Mouse (Mus musculus): ENCODE data around the gene Ccno. TPM values are rescaled to one million over a fixed set of nuclear protein-coding genes. Genes with fewer than 3 reads are reported as not detected.
"Not testable (repeated sequence)": the region's sequence is repeated elsewhere in the genome, so short reads cannot be mapped to it uniquely, and the experiment has no call there.

Gene Ccno
- polyA plus RNA-seq, 1 experiment from 2014 or later = 0.78 TPM

DNA sequence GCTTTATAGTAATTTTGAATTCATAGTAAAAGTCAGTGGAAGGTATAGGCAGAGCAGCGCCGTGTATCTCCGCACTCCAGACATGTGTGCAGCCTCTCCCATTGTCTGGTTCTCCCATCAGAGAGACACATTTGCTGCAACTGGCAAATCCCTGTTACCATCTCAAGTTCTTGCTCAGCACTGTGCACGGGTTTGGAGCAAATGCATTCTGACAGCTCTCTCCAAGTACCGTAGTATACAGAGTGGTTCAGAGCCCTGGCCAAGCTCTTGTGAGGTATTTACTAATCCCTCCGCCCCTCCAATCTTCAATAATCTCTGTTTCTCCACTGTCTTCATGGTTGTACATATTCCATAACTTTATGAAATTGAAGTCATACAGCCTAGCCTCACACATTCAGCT lies 25.1 kb downstream of the Ccno start:
- no peak for ATAC-seq (replicated peaks; ENCODE audit: insufficient number of reproducible peaks, insufficient read depth, low FRiP score, low read depth)

DNA sequence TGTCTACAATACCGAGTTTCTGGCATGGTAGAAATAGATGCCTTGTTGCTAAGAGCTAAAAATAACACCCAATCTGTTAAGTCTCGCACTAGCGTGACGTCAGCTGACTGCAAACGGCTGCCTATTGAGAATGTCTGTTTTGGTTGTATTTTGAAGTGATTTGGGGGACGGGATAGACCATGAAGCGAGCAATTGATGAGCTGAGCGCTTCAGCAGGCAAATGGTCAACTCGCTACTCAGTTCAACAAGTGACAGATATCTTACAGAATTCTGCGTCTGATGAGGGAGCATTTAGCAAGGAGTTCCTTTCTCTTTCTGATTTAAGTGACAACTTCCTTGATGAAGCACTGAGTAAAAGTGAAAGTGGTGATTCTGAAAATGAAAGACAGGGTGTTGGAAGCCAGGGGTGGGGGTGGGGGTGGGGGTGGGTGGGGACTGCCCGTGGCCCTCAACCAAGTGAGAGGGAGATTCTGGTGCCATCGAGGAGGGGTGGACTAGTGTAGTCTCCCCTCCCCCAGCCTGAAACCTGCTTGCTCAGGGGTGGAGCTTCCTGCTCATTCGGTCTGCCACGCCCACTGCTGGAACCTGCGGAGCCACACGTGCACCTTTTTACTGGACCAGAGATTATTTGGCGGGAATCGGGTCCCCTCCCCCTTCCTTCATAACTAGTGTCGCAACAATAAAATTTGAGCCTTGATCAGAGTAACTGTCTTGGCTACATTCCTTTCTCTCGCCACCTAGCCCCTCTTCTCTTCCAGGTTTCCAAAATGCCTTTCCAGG lies 25.8 kb downstream of the Ccno start:
- 22% methylated on average over 19 of the region's 20 CpGs for WGBS
- not testable (repeated sequence) for H3K27ac ChIP-seq; H3K27me3 ChIP-seq; ATAC-seq (replicated peaks; ENCODE audit: insufficient number of reproducible peaks, insufficient read depth, low FRiP score, low read depth); H3K36me3 ChIP-seq; H3K4me1 ChIP-seq (replicated peaks); H3K9me3 ChIP-seq (replicated peaks)
- peak overlapping the region; percentile 61 for H3K4me2 ChIP-seq
- peak overlapping the region; percentile 30; the same call in 1 of the 2 replicates for H3K9ac ChIP-seq
- H3K4me3 ChIP-seq = peak overlapping the region; percentile 44

More for the DNA sequence above, 25.1 kb downstream of the Ccno start:
- WGBS = 75% methylated on average over 6 of the region's 6 CpGs
- Histone ChIP-seq H3K9ac (no peak overlapping the region), H3K27ac (no peak overlapping the region), H3K4me1 (replicated peaks) (peaks cover 4% of the 10 kb centered on the region), H3K4me3 (peak overlapping the region; percentile 44), H3K4me2 (peak overlapping the region; percentile 61), H3K27me3 (no peaks in the 10 kb centered on the region), H3K36me3 (no peaks in the 10 kb centered on the region), H3K9me3 (replicated peaks) (no peaks in the 10 kb centered on the region)

DNA sequence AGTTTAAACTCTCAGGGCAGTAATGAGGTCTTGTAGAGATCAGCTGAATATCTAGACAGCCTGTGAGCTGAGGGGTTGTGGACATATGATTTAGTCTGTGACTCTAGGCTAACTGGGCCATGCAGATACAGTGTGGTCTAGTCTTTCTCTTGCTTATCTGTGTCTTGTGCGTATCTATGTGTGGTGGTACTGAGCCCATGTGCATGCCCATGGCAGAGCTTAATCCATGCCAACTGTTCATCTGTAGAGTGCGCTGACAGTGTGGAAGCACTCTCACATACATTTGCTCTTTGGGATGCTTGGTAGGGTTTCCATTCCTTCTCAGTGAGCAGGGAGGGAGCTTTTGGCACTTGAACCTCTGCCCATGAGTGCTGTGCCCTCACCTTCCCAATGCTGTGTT lies 33.9 kb downstream of the Ccno start:
- no peaks in the 10 kb centered on the region for H3K4me1 ChIP-seq (replicated peaks)

DNA sequence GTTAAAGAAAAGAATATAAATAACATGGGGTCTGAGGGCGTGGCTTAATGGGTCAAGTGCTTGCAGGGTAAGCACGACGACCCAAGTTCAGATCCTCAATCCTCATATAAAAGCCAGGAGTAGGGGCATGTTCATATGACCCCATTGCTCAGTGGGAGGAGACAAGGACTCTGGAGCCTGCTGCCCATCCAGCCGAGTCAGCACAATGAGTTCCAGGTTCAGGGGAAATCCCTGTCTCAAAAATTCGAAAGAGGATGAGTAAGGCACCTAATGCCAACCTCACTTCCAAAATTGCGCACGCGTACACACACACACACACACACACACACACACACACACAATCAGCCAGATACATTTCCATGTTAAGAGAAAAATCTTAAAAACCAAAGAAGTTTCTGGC lies 34.9 kb downstream of the Ccno start:
- Histone ChIP-seq H3K36me3 (no peaks in the 10 kb centered on the region), H3K9ac (no peak overlapping the region), H3K27me3 (peaks cover 7% of the 10 kb centered on the region), H3K4me3 (no peak overlapping the region), H3K9me3 (replicated peaks) (no peaks in the 10 kb centered on the region), H3K4me1 (replicated peaks) (no peaks in the 10 kb centered on the region), H3K27ac (no peak overlapping the region), H3K4me2 (no peak overlapping the region)
- no peak for ATAC-seq (replicated peaks; ENCODE audit: insufficient number of reproducible peaks, insufficient read depth, low FRiP score, low read depth)
- 74% methylated on average over 8 of the region's 8 CpGs for WGBS

More for the DNA sequence above, 33.9 kb downstream of the Ccno start:
- no peak overlapping the region for H3K4me3 ChIP-seq
- ATAC-seq (replicated peaks; ENCODE audit: insufficient number of reproducible peaks, insufficient read depth, low FRiP score, low read depth) = no peak
- H3K4me2 ChIP-seq = no peak overlapping the region
- no peak overlapping the region for H3K27ac ChIP-seq
- H3K36me3 ChIP-seq = no peaks in the 10 kb centered on the region
- H3K27me3 ChIP-seq = peaks cover 6% of the 10 kb centered on the region
- 75% methylated on average over 2 of the region's 2 CpGs for WGBS
- H3K9me3 ChIP-seq (replicated peaks) = no peaks in the 10 kb centered on the region
- no peak overlapping the region for H3K9ac ChIP-seq

DNA sequence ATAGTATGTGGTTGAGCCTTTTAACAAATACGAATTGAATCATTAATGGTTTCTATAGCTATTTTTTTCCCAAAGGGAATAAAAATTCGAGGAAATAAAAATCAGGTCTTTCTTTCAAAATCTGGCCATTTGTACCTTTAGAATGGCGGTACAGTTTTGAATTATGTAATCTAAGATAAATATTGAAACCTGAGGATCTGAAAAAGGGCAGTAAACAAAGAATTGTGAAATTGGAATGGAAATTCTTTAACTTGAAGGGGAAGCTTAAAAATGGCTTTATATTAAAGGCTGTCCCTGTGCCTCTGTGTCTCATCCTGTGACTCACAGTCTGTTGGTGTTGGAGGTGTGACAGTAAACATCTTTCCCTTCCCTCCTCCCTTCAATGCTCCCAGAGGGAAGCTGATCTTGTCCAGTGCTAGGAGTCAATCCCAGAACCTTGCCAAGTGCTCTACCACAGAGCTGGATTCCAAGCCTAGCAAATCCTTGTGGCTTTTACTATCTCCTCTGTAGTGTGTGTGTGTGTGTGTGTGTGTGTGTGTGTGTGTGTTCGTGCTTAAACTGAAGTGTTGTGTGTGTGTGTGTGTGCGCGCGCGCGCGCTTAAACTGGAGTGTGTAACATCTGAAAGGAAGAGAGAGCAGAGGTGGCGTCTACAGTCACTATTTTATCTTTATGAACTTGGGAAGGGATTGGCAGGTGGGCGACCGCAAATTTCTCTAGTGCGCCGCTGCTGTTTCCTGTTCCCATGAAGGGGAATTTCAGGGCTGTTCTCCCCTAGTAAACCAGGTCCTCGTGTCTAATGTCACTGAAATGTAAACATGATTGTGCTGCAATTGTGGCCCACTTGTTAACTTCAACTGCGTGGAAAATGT lies 35.9 kb downstream of the Ccno start:
- H3K36me3 ChIP-seq = no peaks in the 10 kb centered on the region
- 73% methylated on average over 17 of the region's 17 CpGs for WGBS
- no peak overlapping the region for H3K9ac ChIP-seq
- H3K27me3 ChIP-seq = peaks cover 16% of the 10 kb centered on the region
- H3K9me3 ChIP-seq (replicated peaks) = no peaks in the 10 kb centered on the region
- ATAC-seq (replicated peaks; ENCODE audit: insufficient number of reproducible peaks, insufficient read depth, low FRiP score, low read depth) = no peak
- H3K4me3 ChIP-seq = no peak overlapping the region
- H3K4me1 ChIP-seq (replicated peaks) = no peaks in the 10 kb centered on the region
- no peak overlapping the region for H3K27ac ChIP-seq
- no peak overlapping the region for H3K4me2 ChIP-seq

DNA sequence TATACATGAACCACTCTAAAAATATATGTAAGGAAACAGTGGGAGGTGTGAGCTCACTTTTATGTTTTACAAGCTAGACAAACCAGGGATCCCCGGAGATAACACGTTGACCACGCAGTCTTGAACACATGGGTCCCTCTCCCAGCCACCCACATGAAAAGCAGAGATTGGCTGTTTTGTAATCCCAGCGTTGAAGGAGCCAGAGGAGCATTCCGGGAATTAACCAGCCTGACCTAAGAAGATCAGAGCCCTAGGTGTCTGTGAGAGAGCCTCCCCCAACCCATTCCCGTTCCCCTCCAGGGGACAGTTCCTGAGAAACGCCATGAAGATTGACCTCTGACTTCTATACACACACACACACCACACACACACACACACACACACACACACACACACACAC lies 43.7 kb downstream of the Ccno start:
- H3K27ac ChIP-seq = no peak overlapping the region
- peaks cover 58% of the 10 kb centered on the region for H3K27me3 ChIP-seq
- no peaks in the 10 kb centered on the region for H3K36me3 ChIP-seq
- no peak for ATAC-seq (replicated peaks; ENCODE audit: insufficient number of reproducible peaks, insufficient read depth, low FRiP score, low read depth)
- peak overlapping the region; percentile 60 for H3K4me3 ChIP-seq
- 2% methylated on average over 7 of the region's 7 CpGs for WGBS
- H3K9ac ChIP-seq = no peak overlapping the region; the same call in 1 of the 2 replicates
- H3K4me1 ChIP-seq (replicated peaks) = peaks cover 28% of the 10 kb centered on the region
- no peaks in the 10 kb centered on the region for H3K9me3 ChIP-seq (replicated peaks)
- H3K4me2 ChIP-seq = peak overlapping the region; percentile 99

DNA sequence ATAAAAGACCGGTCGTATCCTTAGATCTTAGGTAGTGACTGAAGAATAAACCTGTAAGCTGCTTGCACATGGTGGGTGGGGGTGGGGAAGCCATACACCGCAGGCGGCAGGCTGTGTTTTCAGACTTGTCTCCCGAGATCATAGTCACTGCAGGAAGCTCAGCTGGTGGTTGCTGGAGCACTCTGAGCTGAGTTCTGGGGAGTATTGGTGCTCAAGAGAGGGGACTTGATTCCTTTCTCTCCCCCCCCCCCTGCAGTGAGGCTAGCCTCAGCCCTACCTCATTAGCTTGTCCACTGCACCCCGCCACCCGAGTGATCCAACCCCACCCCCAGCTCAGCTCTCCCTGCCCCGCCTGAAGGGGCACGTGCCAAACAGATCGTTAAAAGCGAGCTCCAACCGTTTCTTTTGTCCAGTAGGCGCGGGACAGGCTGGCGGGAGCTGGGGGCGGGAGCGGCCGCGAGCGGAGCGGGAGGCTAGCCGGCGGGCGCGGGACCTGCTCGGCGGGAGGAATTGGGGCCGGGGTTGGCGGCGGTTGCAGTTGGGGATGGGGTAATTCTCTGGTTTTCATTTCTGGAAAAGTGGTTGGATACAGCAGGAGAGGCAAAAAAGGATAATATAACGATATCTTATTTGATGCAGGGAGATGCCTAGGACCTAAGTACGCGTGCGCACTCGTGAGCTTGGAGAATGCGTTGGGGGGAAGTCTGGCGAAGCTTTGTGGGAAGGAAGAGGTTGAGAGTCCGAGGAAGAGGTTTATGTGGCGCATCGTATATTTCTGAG lies 44.4 kb downstream of the Ccno start:
- H3K9me3 ChIP-seq (replicated peaks) = no peaks in the 10 kb centered on the region
- under 1% methylated on average over 40 of the region's 40 CpGs for WGBS
- H3K9ac ChIP-seq = peak overlapping the region; percentile 54
- H3K4me2 ChIP-seq = peak overlapping the region; percentile 99
- no peaks in the 10 kb centered on the region for H3K36me3 ChIP-seq
- peaks cover 28% of the 10 kb centered on the region for H3K4me1 ChIP-seq (replicated peaks)
- no peak overlapping the region for H3K27ac ChIP-seq
- peak overlapping the region; percentile 60 for H3K4me3 ChIP-seq
- ATAC-seq (replicated peaks; ENCODE audit: insufficient number of reproducible peaks, insufficient read depth, low FRiP score, low read depth) = no peak
- peaks cover 58% of the 10 kb centered on the region for H3K27me3 ChIP-seq

DNA sequence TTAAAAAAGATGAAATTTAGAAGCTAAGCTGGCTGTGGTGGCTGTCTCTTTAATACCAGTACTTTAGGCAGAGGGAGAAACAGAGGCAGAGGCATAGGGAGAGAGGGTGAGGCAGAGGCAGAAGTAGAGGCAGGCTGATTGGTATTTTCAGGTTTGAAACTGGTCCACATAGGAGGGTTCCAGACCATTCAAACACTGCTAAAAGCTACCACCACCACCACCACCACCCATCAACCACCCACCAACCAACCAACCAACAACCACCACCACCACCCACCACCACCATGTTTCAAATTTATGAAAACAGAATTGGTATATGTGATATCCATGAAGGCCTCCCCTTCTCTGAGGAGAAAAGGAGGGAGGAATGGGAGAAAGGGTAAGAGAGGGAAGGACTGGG lies 45.2 kb downstream of the Ccno start:
- Histone ChIP-seq H3K9ac (no peak overlapping the region), H3K4me2 (peak overlapping the region; percentile 99), H3K4me1 (replicated peaks) (peaks cover 30% of the 10 kb centered on the region), H3K9me3 (replicated peaks) (no peaks in the 10 kb centered on the region), H3K27me3 (peaks cover 58% of the 10 kb centered on the region), H3K4me3 (no peak overlapping the region), H3K36me3 (no peaks in the 10 kb centered on the region), H3K27ac (no peak overlapping the region)
- ATAC-seq (replicated peaks; ENCODE audit: insufficient number of reproducible peaks, insufficient read depth, low FRiP score, low read depth) = no peak

DNA sequence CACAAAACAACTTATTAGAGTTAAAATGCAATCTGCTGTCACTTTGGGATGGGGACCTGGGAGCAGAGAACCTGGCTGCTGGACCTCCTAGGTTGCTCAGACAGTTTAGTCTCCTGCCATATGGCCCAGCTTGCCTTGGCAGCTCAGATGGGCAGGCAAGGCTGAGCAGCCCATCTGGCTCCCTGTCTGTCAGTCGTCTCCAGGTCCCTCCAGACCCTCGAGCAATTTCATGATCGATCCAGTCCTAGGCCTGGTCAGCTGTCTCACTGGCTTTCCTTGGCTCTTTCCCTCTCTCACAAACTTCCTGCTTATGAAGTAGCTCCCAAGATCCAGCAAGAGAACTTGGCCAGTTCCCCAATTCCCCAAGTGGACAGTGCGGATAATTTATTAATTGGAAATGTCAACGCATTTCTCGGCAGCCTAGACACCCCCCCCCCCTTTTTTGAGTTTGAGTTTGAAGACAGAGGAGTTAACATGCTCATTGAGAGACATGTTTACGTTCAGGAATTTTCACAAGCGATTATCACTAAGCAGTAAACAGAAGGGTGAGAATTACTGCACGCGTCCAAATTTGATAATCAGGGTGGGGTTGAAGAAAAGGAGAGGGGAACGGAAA lies 46.8 kb downstream of the Ccno start:
- Histone ChIP-seq H3K4me1 (replicated peaks) (peaks cover 30% of the 10 kb centered on the region), H3K4me3 (peak overlapping the region; percentile 54), H3K9ac (peak overlapping the region; percentile 45), H3K27me3 (peaks cover 53% of the 10 kb centered on the region), H3K36me3 (no peaks in the 10 kb centered on the region), H3K27ac (no peak overlapping the region), H3K4me2 (peak overlapping the region; percentile 96), H3K9me3 (replicated peaks) (no peaks in the 10 kb centered on the region)
- ATAC-seq (replicated peaks; ENCODE audit: insufficient number of reproducible peaks, insufficient read depth, low FRiP score, low read depth) = no peak
- 7% methylated on average over 11 of the region's 11 CpGs for WGBS

DNA sequence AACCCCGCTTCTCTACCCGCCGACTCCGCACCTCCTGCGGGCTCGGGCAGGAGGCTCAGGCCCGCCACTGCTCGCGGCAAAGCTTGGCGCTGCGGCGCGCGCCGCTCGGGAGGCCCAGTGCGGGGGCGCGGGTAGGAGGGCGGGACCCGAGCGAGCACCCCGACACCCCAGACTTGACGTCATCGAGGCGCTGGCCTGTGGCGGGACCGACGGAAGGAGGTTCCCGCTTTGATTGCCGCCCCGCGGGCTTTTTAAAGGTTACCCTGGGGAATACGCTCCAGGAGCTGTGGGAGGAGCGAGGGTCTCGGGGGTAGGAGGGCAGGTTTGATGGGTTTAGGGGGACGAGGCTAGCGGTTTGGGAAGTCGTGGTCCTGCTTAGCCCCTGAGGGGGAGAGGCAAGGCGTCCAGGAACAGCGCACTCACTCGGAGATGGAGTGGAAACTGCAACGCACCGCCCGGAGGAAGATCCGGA lies 47.4 kb downstream of the Ccno start, which contains the start of gene Cdc20b:
Gene Cdc20b (plus strand): TSS at position 162 of the 472 bp plus-strand sequence.
- peak within 1 kb of the TSS; percentile 96 for H3K4me2 ChIP-seq
- WGBS = under 1% methylated on average over 46 of the region's 46 CpGs
- H3K36me3 ChIP-seq = no peaks in the 10 kb centered on the region
- no peak within 1 kb of the TSS for H3K27ac ChIP-seq
- H3K9me3 ChIP-seq (replicated peaks) = no peaks in the 10 kb centered on the region
- H3K9ac ChIP-seq = peak within 1 kb of the TSS; percentile 45
- peak within 1 kb of the TSS; percentile 54 for H3K4me3 ChIP-seq
- H3K4me1 ChIP-seq (replicated peaks) = peaks cover 30% of the 10 kb centered on the region
- H3K27me3 ChIP-seq = peaks cover 47% of the 10 kb centered on the region
- no peak for ATAC-seq (replicated peaks; ENCODE audit: insufficient number of reproducible peaks, insufficient read depth, low FRiP score, low read depth)

Data from heart, embryonic 15.5 days (tissue).